Mouse (Mus musculus): ENCODE measurements around the gene Zfp93.

GRCm38 (mm10) chr7:24237040-24237791 lies 33.0 kb upstream of the Zfp93 start, which contains the start of gene Zfp109:
- TF ChIP-seq CTCF (IDR thresholded peaks at IDR 0.05) (peak; percentile 8; the same call in 1 of the 2 replicates), EP300 (IDR thresholded peaks at IDR 0.05) (no peak)
